Mouse (Mus musculus) lung, adult 2 months (tissue): ENCODE measurements around the gene Spindoc.

Experiments used
- CTCF ChIP-seq: fragments of 200-500 bp; IDR thresholded peaks from 2 replicates; pipeline ENCODE4 v1.5.1; 2011; ENCODE audit warnings: mild to moderate bottlenecking, low read length, control low read depth; ENCODE audit not compliant: insufficient read depth
- POLR2A ChIP-seq: fragments of 200-500 bp; IDR thresholded peaks from 2 replicates; pipeline ENCODE4 v1.6.1; 2011; ENCODE audit warnings: low read depth, mild to moderate bottlenecking, control low read depth, low read length, borderline replicate concordance; ENCODE audit errors: extremely low read depth

GRCm38 (mm10) chr19:7419134-7419533 lies 36.3 kb upstream of the Spindoc start:
- no peak for TF ChIP-seq CTCF
- TF ChIP-seq POLR2A = no peak
